Mouse (Mus musculus) T-helper 2 cell (primary cell): ENCODE measurements around the gene Fbxo17.

ENCODE experiments used
- in situ Hi-C: fragments of 300-600 bp; cut with MboI, MseI; formaldehyde crosslinking; loops from one replicate; pipeline ENCODE4 v1.15.1; 2025; ENCODE audit warnings: high pct_unique_total_duplicates

The Fbxo17 gene

DNA sequence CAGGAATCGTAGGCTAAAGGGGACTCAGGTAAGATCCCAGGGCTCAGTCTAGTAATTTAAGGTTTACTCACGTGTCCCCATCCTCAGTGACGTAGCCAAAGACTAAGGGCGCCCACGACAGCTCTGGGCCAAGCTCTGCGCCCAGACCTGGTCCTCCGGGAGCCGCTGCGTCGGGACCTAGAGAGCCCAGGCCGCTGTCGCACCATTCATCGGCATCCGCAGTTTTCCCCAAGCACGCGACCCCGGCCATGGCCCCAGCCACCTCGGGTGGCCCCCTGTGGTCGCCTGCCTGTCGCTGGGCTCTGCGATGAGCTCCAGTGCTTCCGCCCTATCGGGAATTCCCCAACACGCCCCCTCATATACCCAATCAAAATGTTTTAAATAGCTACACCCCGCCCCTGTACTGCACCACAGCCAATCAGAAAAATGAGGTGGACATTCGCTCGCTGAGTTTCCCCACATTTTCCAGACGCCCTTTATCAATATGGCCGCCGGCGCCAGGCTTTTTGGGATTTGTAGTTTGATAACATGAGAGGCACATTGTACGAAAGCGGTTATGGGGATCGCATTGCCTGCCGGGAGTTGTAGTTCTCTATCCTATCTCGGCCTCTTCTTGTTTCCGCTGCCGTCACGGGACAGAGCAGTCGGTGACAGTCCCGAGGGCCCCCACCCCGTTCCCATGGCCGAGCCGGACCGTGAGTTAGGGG is 49.7 kb downstream of the Fbxo17 start, which contains the start of gene Sirt2:
Gene Sirt2 (plus strand): TSS at position 563 of the 707 bp plus-strand sequence.
- in situ Hi-C loops = no loop called here

DNA sequence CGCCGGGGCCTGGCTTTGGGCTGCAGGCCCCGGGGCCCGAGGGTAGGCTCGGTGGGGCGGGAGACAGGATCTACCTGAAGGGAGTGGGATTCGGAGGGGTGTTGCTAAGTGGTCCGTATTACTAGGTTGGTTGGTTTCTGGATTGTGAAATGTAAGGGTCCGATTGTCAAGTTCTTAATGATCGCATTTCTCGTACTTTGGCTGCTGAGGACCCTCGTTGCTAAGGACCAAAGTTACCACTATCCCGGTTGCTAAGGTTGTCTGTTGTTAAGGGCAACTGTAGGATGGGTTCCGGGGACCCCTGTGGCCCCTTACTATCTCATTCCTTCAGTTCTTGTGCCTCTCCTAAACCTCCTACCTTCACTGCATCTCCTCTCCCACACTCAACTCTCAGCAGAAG is 50.3 kb downstream of the Fbxo17 start:
- in situ Hi-C loops = no loop called here

DNA sequence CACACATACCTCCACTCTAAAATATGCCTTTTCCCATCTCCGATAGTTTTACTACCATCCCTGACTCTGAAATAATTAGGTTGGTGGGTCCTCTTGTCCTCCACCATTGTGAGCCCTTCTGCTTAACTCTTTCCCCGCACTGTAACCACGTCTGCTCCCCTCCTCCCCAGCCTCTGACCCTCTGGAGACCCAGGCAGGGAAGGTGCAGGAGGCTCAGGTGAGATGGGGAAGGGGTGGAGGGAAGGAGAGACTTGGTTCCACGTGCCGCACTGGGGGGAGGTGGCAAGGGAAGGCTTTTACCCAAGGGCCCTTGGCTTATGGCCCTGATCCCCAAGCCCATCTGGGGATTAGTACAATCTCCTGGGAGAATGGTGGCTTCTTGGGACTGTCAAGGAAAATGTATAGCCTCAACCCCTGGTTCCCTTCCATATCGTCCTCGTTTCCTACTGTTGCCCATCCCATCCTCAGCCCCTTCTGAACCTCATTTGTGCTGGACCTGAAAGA is 50.9 kb downstream of the Fbxo17 start, which contains the start of gene Nfkbib:
Gene Nfkbib (minus strand): TSS at position 51 of the 504 bp plus-strand sequence.
- in situ Hi-C loops = no loop called here

DNA sequence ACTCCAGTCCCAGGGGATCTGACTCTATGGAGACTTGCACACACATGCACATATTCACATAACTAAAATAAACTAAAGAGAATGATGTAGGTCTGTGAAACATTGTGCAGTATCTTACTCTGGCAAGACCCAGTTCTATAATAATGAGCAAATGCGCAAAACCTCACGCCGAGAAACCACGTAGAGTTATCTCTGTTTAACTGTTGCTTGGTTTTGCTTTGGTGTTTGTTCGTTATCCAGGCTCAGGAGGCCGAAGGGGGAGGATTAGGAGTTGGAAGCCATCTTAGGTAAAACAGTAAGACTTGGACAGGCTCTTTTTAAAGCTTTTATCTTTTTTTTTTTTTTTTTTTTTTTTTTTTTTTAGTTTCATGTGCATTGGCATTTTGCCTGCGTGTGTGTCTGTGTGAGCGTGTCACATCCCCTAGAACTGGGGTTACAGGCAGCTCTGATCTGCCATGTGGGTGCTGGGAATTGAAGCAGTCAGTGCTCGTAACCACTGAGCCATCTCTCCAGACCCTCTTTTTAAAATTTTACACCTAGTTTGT is 52.9 kb downstream of the Fbxo17 start:
- in situ Hi-C loops = no loop called here

- in situ Hi-C loops = loop anchor here (5.0 kb wide), 1 partner anchor 107 kb away; no protein-coding TSS in a partner anchor
These were observed 53.7 kb downstream of the Fbxo17 start for GRCm38 (mm10) chr7:28770309-28770708.

GRCm38 (mm10) chr7:28771867-28772266 is 55.3 kb downstream of the Fbxo17 start:
- in situ Hi-C loops = loop anchor here (5.0 kb wide), 1 partner anchor 105 kb away; no protein-coding TSS in a partner anchor

- in situ Hi-C loops = loop anchor here (5.0 kb wide), 1 partner anchor 104 kb away; no protein-coding TSS in a partner anchor
These were observed 56.6 kb downstream of the Fbxo17 start for GRCm38 (mm10) chr7:28773163-28773562.

DNA sequence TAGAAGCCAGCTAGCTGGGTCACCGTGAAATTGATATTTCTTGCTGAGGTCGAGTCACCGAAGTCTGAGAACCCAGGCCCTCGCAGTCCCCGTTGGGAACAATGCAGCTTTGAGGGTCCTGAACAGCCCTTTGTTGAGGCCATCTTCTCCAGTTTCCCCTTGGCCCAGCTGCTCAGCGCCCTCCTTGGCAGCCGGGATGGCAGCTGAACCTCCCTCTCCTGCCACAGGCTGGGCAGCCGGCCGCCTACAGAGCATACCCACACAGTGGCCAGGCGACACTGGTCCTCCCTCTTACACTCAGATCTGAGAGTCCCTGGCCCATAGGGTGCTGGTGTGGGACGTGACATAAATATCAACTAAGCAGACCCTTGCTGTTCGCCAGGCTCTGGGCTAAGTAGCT is 57.6 kb downstream of the Fbxo17 start:
- in situ Hi-C loops = loop anchor here (5.0 kb wide), 1 partner anchor 103 kb away; no protein-coding TSS in a partner anchor

DNA sequence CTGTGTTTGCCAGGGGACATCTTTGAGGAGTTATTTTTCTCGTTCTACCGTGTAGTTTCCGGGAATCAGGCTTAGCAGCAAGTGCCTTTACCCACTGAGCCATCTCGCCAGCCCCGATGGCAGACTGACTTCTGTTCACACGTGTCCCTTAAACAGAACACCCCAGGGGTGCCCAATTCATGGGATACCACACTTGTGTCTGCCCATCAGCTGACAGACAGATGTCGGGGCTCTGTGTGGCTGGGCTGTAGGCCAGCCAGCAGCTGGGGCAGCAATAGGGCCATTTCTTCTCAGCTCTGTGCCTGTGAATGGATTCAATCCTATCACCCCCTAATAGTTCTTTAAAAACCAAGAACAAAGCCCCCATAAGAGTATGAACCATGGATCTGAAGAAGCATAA is 58.5 kb downstream of the Fbxo17 start:
- in situ Hi-C loops = no loop called here

GRCm38 (mm10) chr7:28778825-28779224 is 62.2 kb downstream of the Fbxo17 start:
- in situ Hi-C loops = no loop called here

DNA sequence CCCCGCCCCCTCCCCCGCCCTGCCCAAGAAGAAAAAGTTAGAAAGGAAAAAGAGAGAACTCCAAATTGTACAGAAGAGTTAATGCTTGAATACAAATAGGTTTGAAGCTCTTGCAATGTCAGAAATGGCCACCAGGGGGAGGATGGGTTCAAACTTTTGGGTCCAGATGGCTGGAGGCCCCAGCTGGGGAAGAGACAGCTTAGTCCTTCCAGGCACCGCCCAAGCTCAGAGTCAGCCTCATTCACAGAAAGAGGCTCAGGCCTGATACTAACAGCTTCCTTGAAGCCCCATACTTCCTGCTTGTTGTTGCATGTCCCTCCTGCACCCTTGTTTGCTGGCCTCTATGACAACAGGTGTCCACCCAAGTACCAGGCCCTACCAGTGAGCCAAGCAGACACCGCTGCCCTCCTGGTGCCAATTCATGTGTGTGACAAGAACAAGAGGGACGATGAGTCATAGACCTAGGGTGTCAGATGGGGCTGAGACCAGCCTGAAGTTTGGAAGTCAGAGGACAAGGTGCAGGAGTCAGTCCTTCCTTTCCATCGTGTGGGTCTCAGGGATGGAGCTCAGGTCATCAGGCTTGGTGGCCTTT is 63.6 kb downstream of the Fbxo17 start:
- in situ Hi-C loops = no loop called here

GRCm38 (mm10) chr7:28780857-28781256 is 64.3 kb downstream of the Fbxo17 start:
- in situ Hi-C loops = no loop called here

GRCm38 (mm10) chr7:28781261-28781663 is 64.7 kb downstream of the Fbxo17 start:
- in situ Hi-C loops = no loop called here

GRCm38 (mm10) chr7:28785161-28785560 is 68.6 kb downstream of the Fbxo17 start:
- in situ Hi-C loops = no loop called here
